Mouse (Mus musculus) cerebellum, adult 2 months (tissue): ENCODE data around the gene Arel1. TPM values are rescaled to one million over a fixed set of nuclear protein-coding genes. Genes with fewer than 3 reads are reported as not detected.

Experiments
- DNase-seq, 2 experiments: peaks; one replicate each; pipeline ENCODE4 v3.0.0; 2021
- H3K27ac ChIP-seq: fragments of 200-500 bp; 2 replicates; pipeline ENCODE4 v1.5.1; 2012; ENCODE audit warnings: low read length, control low read depth, inconsistent platforms; ENCODE audit not compliant: insufficient read depth
- H3K27me3 ChIP-seq: fragments of 200-500 bp; 2 replicates; pipeline ENCODE4 v1.6.1; 2012; ENCODE audit warnings: inconsistent platforms, mild to moderate bottlenecking, low read length, moderate library complexity; ENCODE audit not compliant: control insufficient read depth, insufficient read depth
- H3K4me1 ChIP-seq: fragments of 200-500 bp; 2 replicates; pipeline ENCODE4 v1.6.1; 2011; ENCODE audit warnings: low read length; ENCODE audit not compliant: control insufficient read depth, insufficient read depth
- H3K4me3 ChIP-seq: fragments of 200-500 bp; replicated peaks from 2 replicates; pipeline ENCODE3; 2011; ENCODE audit warnings: mild to moderate bottlenecking, low read depth, low read length, control low read depth; ENCODE audit not compliant: insufficient read depth
- CTCF ChIP-seq: fragments of 200-500 bp; IDR thresholded peaks from 2 replicates; pipeline ENCODE4 v1.5.1; 2011; ENCODE audit warnings: low read depth, mild to moderate bottlenecking, control low read depth, low read length, moderate library complexity, borderline replicate concordance; ENCODE audit not compliant: insufficient read depth
- POLR2A ChIP-seq: fragments of 200-500 bp; IDR thresholded peaks from 2 replicates; pipeline ENCODE4 v1.6.1; 2011; ENCODE audit warnings: low read length, control low read depth, borderline replicate concordance; ENCODE audit not compliant: insufficient read depth
- WGBS: fragments of 180-500 bp; shearing (Covaris S2); methylation state at CpG from one replicate; pipeline ENCODE4 v1.1.7; 2018; 5-methylcytosine and 5-hydroxymethylcytosine counted together
- polyA plus RNA-seq: library from polyadenylated mRNA; depleted of rRNA; stranded (reverse); fragments of >200 nt; gene quantifications from 2 replicates; pipeline ENCODE4 v1.2.3, GENCODE M21; 2012

Gene Arel1
- polyA plus RNA-seq, 1 experiment, result 57.2 TPM

DNA sequence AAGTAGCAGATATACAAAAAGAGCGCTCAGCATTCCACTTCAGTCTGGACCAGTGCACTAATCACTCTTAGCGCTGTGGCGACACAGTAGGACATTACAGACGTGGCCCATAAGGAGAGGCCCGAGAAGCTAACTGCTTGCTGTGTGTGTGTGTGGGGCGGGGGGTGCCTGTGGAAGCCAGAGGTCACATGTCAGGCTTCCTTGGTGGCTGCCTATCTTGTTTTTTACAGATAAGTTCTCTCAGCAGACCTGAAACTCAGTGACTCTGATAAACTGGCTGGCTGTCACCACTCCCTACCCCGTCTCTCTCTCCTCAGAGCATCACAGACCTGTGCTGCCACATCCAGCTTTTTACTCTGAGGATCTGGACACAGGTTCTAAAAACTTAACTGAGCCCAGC is 8.1 kb downstream of the Arel1 start:
- WGBS, result 79% methylated on average over 7 of the region's 7 CpGs
- TF ChIP-seq CTCF, result no peak
- no peak for TF ChIP-seq POLR2A

DNA sequence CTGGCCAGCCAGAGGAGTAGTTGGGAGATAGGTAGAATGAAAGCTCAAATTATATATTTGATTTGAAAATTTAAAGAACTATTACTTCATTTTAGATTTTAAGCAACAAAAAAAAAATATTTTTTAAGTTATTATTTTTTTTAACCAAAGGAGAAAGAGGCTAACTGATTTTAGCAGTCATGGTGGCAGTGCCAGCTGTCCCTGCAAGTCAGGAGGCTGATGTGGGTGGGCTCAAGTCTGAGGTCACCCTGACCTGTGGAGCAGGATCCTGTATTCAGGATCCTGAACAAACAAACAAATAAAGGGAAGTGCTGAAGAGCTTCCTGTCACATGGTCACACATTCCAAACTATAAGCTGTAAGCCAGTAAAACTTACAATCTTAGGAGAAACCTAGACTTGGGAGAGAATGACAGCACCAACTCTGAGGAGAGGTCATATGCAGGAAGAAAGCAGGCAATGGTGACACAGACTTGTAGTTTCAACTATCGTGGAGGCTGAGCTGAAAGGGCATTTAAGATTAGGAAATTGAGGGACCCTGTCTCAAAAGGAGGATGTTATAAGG is 11.8 kb downstream of the Arel1 start:
- 86% methylated on average over 1 of the region's 1 CpGs for WGBS

More for the DNA sequence above, 8.1 kb downstream of the Arel1 start:
- Histone ChIP-seq H3K27ac (no peak overlapping the region), H3K27me3 (no peaks in the 10 kb centered on the region), H3K4me3 (no peak overlapping the region), H3K4me1 (no peaks in the 10 kb centered on the region)
- no peak for DNase-seq

DNA sequence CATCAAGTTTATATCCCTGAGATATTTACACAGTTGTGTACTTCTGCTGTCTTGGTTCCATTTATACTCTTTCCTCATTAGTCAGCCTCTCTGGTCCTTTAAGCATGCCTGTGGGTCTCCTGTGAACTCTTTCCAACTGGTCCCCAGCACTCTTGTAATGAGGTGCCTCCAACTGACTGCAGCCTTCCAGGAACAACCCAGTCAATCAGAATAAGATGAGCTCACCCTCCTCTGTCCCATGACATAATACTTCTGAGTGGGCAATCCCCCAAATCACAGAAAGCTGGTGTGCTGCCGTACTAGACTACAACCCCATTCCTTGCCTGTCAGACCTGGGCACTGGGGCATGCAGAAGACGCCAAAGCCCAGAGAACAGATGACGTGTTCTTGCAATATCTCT is 14.4 kb downstream of the Arel1 start:
- WGBS, result 82% methylated on average over 3 of the region's 3 CpGs
- TF ChIP-seq CTCF (no peak), POLR2A (no peak)

More for the DNA sequence above, 11.8 kb downstream of the Arel1 start:
- no peak for DNase-seq
- no peak for TF ChIP-seq POLR2A
- TF ChIP-seq CTCF, result no peak
- no peak overlapping the region for H3K27ac ChIP-seq
- no peaks in the 10 kb centered on the region for H3K4me1 ChIP-seq
- no peaks in the 10 kb centered on the region for H3K27me3 ChIP-seq
- H3K4me3 ChIP-seq, result no peak overlapping the region

DNA sequence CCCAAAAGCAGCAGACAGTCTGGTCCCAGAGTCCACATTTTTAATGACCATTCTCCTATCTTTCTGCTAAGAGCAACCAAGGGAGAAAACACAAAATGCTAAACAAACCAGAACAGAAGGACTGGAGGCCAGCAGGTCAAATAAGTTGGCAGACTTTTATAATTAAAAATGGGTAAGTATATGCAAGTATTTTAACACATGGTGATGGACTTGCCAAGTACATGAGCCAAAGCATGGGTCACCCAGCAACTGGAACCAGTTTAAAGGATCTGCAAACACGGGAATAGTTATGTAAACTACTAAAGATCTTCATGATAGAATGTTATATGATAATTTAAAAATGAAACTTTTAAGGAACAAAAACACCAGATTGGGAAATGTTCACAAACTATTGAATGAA is 18.3 kb downstream of the Arel1 start:
- Histone ChIP-seq H3K4me1 (peaks cover 10% of the 10 kb centered on the region; the same call in 1 of the 2 replicates), H3K27ac (no peak overlapping the region), H3K27me3 (no peaks in the 10 kb centered on the region), H3K4me3 (no peak overlapping the region)
- 21% methylated on average over 1 of the region's 1 CpGs for WGBS
- TF ChIP-seq CTCF (no peak), POLR2A (no peak)
- no peak for DNase-seq

More for the DNA sequence above, 14.4 kb downstream of the Arel1 start:
- H3K27ac ChIP-seq, result no peak overlapping the region
- H3K27me3 ChIP-seq, result no peaks in the 10 kb centered on the region
- no peaks in the 10 kb centered on the region for H3K4me1 ChIP-seq
- H3K4me3 ChIP-seq, result no peak overlapping the region
- DNase-seq, result no peak

DNA sequence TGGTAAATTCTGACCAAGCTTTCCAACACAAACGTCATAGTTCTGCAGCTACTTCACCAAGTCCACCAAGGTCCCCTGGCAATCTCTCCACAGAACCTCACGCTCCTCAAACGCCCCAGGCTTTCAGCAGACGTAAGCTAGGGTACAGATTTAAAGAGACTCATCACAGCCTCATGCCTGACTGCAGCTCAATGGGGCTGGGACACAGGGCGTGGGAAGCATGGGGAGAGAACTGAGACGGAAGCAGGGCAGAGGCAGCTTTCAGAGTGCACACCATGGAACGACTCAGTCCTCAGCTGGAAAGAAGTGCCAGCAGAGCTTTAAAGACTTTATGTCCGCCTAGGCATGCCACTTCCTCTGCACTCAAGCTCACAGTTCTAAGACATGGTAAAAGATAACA is 19.2 kb downstream of the Arel1 start:
- Histone ChIP-seq H3K4me3 (no peak overlapping the region), H3K27me3 (no peaks in the 10 kb centered on the region), H3K27ac (no peak overlapping the region), H3K4me1 (peaks cover 10% of the 10 kb centered on the region; the same call in 1 of the 2 replicates)
- TF ChIP-seq POLR2A (no peak), CTCF (no peak)
- WGBS, result 52% methylated on average over 8 of the region's 8 CpGs
- no peak for DNase-seq

DNA sequence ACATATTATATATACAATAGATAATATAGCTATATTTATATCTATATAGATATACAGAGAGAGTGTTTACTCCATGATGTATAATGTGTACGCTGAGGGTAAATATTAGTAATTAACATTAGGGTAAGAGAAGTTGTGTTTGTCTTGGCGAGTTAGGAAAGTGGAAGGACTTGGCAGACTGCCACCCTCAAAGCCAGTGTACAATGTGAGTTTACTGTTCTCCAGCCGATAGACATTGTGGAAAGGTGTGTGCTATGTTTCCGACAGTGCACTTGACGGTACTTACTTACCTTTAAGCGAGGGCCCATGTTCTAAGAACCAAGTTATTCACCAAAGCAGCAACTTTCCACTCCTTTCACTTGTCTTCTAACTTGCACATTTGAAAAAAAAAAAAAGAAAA is 19.9 kb downstream of the Arel1 start:
- Histone ChIP-seq H3K4me3 (no peak overlapping the region), H3K4me1 (peaks cover 10% of the 10 kb centered on the region; the same call in 1 of the 2 replicates), H3K27ac (no peak overlapping the region), H3K27me3 (no peaks in the 10 kb centered on the region)
- no peak for TF ChIP-seq POLR2A
- no peak for TF ChIP-seq CTCF
- 81% methylated on average over 6 of the region's 6 CpGs for WGBS
- DNase-seq, result no peak

DNA sequence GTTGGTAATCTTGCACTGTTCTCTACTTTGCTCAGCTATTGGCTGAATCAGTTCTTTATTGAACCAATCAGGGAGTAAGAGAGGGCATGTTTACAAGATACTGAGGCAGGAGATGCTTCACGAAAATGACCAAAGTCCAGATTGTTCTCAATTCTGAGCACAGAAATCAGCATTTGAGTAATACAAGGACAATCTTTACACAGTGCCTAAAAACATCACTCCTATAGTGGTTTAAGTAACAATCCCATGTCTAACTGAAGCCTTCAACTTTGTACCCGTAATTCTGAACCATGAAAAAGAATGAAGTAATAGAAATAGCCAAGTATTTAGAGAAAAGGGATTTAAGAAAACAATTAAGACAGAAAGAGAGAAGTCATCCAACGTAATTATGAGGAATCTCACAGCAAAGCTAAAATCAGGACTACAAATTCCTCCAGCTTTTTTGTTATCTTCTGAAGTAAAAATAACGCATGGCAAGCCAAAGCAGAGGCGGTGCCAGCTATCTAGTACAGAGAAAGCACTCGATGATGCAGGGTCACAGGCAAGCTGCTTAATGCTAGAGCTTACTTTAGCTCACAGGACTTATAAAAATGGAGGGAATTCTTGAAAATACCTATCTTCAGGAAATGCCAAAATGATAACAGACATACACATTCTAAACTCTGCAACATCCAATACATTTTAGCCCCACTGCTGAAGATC is 22.0 kb downstream of the Arel1 start:
- H3K4me1 ChIP-seq, result peaks cover 10% of the 10 kb centered on the region; the same call in 1 of the 2 replicates
- no peak overlapping the region for H3K4me3 ChIP-seq
- WGBS, result 45% methylated on average over 6 of the region's 6 CpGs
- H3K27me3 ChIP-seq, result no peaks in the 10 kb centered on the region
- no peak for DNase-seq
- TF ChIP-seq POLR2A (no peak), CTCF (no peak)
- no peak overlapping the region for H3K27ac ChIP-seq
